Mouse (Mus musculus): Measurements from ENCODE around the gene Kcnk2. TPM values are rescaled to one million over a fixed set of nuclear protein-coding genes. Genes with fewer than 3 reads are reported as not detected.

The Kcnk2 gene
- 0.77 TPM in 1 of 2 replicates, not detected in the other for polyA plus RNA-seq (2011; ENCODE audit: insufficient read depth, insufficient read length, low replicate concordance, missing spikeins)

GRCm38 (mm10) chr1:189402223-189402943 lies at the start of gene Kcnk2:
Gene Kcnk2, minus strand, starts transcription at chr1:189402273.
- Histone ChIP-seq H3K4me3 (replicated peaks; ENCODE audit: control insufficient read depth, low read depth, low read length) (no peak within 1 kb of the TSS), H3K4me1 (ENCODE audit: control insufficient read depth, insufficient read depth, low read length) (no peaks in the 10 kb centered on the region), H3K27ac (ENCODE audit: control insufficient read depth, insufficient read depth, low read depth, low read length, poor library complexity) (no peak within 1 kb of the TSS)
- no peak for TF ChIP-seq POLR2A (IDR thresholded peaks at IDR 0.05; ENCODE audit: borderline replicate concordance, control insufficient read depth, low read depth, low read length)
- no peak for TF ChIP-seq CTCF (IDR thresholded peaks at IDR 0.05; ENCODE audit: control insufficient read depth, insufficient read depth, low read length)
- WGBS, result 65% methylated on average over 14 of the region's 14 CpGs

- WGBS, result 85% methylated on average over 9 of the region's 9 CpGs
- TF ChIP-seq CTCF (IDR thresholded peaks at IDR 0.05; ENCODE audit: control insufficient read depth, insufficient read depth, low read length) (no peak), POLR2A (IDR thresholded peaks at IDR 0.05; ENCODE audit: borderline replicate concordance, control insufficient read depth, low read depth, low read length) (no peak)
- H3K27ac ChIP-seq (ENCODE audit: control insufficient read depth, insufficient read depth, low read depth, low read length, poor library complexity), result no peak overlapping the region
- H3K4me1 ChIP-seq (ENCODE audit: control insufficient read depth, insufficient read depth, low read length), result no peaks in the 10 kb centered on the region
- H3K4me3 ChIP-seq (replicated peaks; ENCODE audit: control insufficient read depth, low read depth, low read length), result no peak overlapping the region
Observed at GRCm38 (mm10) chr1:189440741-189441140, 38.7 kb upstream of the Kcnk2 start.

- no peak for TF ChIP-seq CTCF (IDR thresholded peaks at IDR 0.05; ENCODE audit: control insufficient read depth, insufficient read depth, low read length)
- TF ChIP-seq POLR2A (IDR thresholded peaks at IDR 0.05; ENCODE audit: borderline replicate concordance, control insufficient read depth, low read depth, low read length), result no peak
- H3K4me3 ChIP-seq (replicated peaks; ENCODE audit: control insufficient read depth, low read depth, low read length), result no peak overlapping the region
- no peak overlapping the region for H3K27ac ChIP-seq (ENCODE audit: control insufficient read depth, insufficient read depth, low read depth, low read length, poor library complexity)
- 66% methylated on average over 5 of the region's 5 CpGs for WGBS
- H3K4me1 ChIP-seq (ENCODE audit: control insufficient read depth, insufficient read depth, low read length), result no peaks in the 10 kb centered on the region
Observed at GRCm38 (mm10) chr1:189437126-189437525, 35.1 kb upstream of the Kcnk2 start.

GRCm38 (mm10) chr1:189435452-189435851 lies 33.4 kb upstream of the Kcnk2 start:
- H3K4me1 ChIP-seq (ENCODE audit: control insufficient read depth, insufficient read depth, low read length), result no peaks in the 10 kb centered on the region
- WGBS, result 87% methylated on average over 10 of the region's 10 CpGs
- H3K4me3 ChIP-seq (replicated peaks; ENCODE audit: control insufficient read depth, low read depth, low read length), result no peak overlapping the region
- no peak overlapping the region for H3K27ac ChIP-seq (ENCODE audit: control insufficient read depth, insufficient read depth, low read depth, low read length, poor library complexity)
- TF ChIP-seq CTCF (IDR thresholded peaks at IDR 0.05; ENCODE audit: control insufficient read depth, insufficient read depth, low read length) (no peak), POLR2A (IDR thresholded peaks at IDR 0.05; ENCODE audit: borderline replicate concordance, control insufficient read depth, low read depth, low read length) (no peak)

- TF ChIP-seq POLR2A (IDR thresholded peaks at IDR 0.05; ENCODE audit: borderline replicate concordance, control insufficient read depth, low read depth, low read length) (no peak), CTCF (IDR thresholded peaks at IDR 0.05; ENCODE audit: control insufficient read depth, insufficient read depth, low read length) (no peak)
- H3K27ac ChIP-seq (ENCODE audit: control insufficient read depth, insufficient read depth, low read depth, low read length, poor library complexity), result no peak overlapping the region
- H3K4me3 ChIP-seq (replicated peaks; ENCODE audit: control insufficient read depth, low read depth, low read length), result no peak overlapping the region
- H3K4me1 ChIP-seq (ENCODE audit: control insufficient read depth, insufficient read depth, low read length), result no peaks in the 10 kb centered on the region
- WGBS, result 59% methylated on average over 5 of the region's 5 CpGs
Observed at GRCm38 (mm10) chr1:189431479-189431878, 29.4 kb upstream of the Kcnk2 start.

- no peaks in the 10 kb centered on the region for H3K4me1 ChIP-seq (ENCODE audit: control insufficient read depth, insufficient read depth, low read length)
- H3K27ac ChIP-seq (ENCODE audit: control insufficient read depth, insufficient read depth, low read depth, low read length, poor library complexity), result no peak overlapping the region
- no peak overlapping the region for H3K4me3 ChIP-seq (replicated peaks; ENCODE audit: control insufficient read depth, low read depth, low read length)
- 50% methylated on average over 4 of the region's 4 CpGs for WGBS
- no peak for TF ChIP-seq POLR2A (IDR thresholded peaks at IDR 0.05; ENCODE audit: borderline replicate concordance, control insufficient read depth, low read depth, low read length)
- TF ChIP-seq CTCF (IDR thresholded peaks at IDR 0.05; ENCODE audit: control insufficient read depth, insufficient read depth, low read length), result no peak
Observed at GRCm38 (mm10) chr1:189430534-189430933, 28.5 kb upstream of the Kcnk2 start.

GRCm38 (mm10) chr1:189429566-189429965 lies 27.5 kb upstream of the Kcnk2 start:
- H3K27ac ChIP-seq (ENCODE audit: control insufficient read depth, insufficient read depth, low read depth, low read length, poor library complexity), result no peak overlapping the region
- TF ChIP-seq POLR2A (IDR thresholded peaks at IDR 0.05; ENCODE audit: borderline replicate concordance, control insufficient read depth, low read depth, low read length) (no peak), CTCF (IDR thresholded peaks at IDR 0.05; ENCODE audit: control insufficient read depth, insufficient read depth, low read length) (no peak)
- H3K4me3 ChIP-seq (replicated peaks; ENCODE audit: control insufficient read depth, low read depth, low read length), result no peak overlapping the region
- 79% methylated on average over 10 of the region's 10 CpGs for WGBS
- no peaks in the 10 kb centered on the region for H3K4me1 ChIP-seq (ENCODE audit: control insufficient read depth, insufficient read depth, low read length)

GRCm38 (mm10) chr1:189426252-189426651 lies 24.2 kb upstream of the Kcnk2 start:
- Histone ChIP-seq H3K4me1 (ENCODE audit: control insufficient read depth, insufficient read depth, low read length) (no peaks in the 10 kb centered on the region), H3K4me3 (replicated peaks; ENCODE audit: control insufficient read depth, low read depth, low read length) (no peak overlapping the region), H3K27ac (ENCODE audit: control insufficient read depth, insufficient read depth, low read depth, low read length, poor library complexity) (no peak overlapping the region)
- WGBS, result 79% methylated on average over 11 of the region's 11 CpGs
- TF ChIP-seq CTCF (IDR thresholded peaks at IDR 0.05; ENCODE audit: control insufficient read depth, insufficient read depth, low read length) (no peak), POLR2A (IDR thresholded peaks at IDR 0.05; ENCODE audit: borderline replicate concordance, control insufficient read depth, low read depth, low read length) (no peak)
